Mouse (Mus musculus) embryo, embryonic 10.5 days (tissue): Measurements from ENCODE around the gene Olfr711.
A peak's percentile ranks its signal among the peaks of the same experiment; 100 is the strongest.
"Not testable (repeated sequence)": the region's sequence is repeated elsewhere in the genome, so short reads cannot be mapped to it uniquely, and the experiment has no call there.

ENCODE experiments used
- DNase-seq: peaks from one replicate; pipeline ENCODE4 v3.0.0-alpha.2; 2015; ENCODE audit warnings: low spot score

Olfr711 gene

DNA sequence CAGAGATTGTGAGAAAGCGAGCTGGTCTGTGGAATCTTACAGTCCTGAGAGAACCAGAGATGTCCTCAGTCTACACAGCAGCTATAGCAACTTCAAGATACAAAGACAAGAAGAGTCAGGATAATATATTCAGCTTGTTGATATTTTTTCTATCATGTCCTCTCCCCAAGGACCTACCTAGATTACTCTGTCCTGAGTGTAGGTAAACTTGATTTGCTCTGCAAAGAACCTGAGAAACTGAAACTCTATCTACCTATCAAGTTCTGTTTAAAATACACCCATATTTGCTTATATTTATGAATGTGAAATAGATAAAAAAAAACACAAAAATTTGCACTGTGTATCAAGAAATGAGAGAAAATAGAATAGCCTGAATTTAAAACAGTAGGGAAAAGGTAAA is at the start of gene Olfr711:
Gene Olfr711, minus strand, starts transcription at position 101 of the 400 bp plus-strand sequence.
- DNase-seq: no peak

DNA sequence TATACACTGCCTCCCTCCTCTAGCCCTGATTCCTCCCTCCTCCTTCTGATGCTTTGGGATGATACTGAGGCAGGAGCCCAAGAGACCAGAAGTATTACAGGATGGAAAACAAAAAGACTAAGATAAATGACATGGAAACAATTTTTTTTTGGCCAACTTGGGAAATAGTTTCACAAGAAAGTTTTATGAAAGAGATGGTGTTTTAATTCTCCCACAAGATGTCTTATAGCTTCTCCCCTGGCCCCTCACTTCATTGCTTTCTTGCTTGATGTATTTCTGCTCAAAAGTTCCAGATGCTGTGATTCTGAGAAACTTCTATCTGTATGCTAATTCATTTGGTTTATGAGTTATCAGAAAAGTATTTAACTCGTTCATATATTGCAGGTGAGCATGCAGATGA is 30.7 kb upstream of the Olfr711 start, which contains the start of gene Olfr2:
Gene Olfr2, minus strand, starts transcription at position 101 of the 400 bp plus-strand sequence.
- DNase-seq: no peak

DNA sequence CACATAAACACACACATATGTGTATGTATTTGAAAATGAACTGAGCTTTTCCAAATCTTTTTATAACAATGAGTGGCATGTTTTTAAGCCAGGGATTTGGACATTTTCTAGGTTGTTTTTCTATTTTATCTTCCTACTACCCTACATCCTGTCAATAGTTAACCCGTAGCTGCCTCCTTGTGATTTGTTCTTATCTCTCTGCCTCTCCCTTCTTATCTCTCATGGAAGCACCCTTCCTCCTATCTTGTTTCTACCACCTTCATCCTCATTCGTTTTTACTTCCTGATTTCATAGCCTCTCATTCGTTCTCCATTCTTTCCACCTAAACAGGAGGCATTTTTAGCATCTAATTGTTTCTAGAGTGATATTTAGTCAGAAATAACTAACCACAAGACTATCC is 28.9 kb upstream of the Olfr711 start:
- no peak for DNase-seq

DNA sequence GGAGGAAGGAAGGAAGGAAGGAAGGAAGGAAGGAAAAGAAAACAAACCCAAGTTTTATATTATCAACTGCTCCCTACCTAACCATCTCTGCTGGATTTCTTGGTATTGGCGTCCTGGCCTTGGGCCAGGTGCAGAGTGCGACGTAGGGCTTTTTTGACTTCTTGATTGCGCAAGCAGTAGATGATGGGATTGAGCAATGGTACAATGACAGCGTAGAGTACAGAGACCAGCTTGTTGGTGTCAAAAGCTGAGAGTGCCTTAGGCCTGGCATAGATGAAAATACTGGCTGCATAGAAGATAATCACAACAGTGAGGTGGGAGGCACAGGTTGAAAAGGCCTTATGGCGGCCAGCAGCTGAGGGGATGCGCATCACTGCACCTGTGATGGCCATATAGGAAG is 25.5 kb upstream of the Olfr711 start:
- no peak for DNase-seq

DNA sequence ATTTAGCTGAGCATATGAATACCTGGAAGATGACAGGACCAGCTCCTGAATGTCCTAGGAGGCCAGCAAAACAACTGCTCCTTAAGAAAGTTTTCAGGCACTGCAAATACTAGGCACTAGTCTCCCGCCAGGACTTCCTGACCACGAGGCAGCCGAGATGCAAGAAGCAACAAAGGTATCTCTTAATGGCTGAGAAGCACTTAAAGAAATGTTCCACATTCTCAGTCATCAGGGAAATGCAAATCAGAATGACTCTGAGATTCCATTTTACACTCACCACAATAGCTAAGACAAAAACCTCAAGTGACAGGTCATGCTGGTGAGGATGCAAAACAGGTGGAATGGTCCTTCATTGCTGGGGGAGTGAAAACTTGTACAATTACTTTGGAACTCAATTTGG is 10.0 kb upstream of the Olfr711 start:
- no peak for DNase-seq

DNA sequence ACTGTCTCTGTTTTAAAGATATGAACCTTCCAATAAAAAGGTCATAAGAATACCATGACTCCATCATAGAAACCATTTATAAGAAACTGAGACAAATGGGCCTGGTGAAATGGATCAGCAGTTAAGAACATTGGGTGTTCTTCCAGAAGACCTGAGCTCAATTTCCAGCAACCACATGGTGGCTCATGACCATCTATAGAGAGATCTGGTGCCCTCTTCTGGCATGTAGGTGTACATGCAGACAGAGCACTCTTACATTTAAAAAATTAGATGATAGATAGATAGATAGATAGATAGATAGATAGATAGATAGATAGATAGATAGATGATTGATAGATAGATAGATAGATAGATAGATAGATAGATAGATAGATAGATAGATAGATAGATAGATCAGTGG is 7.8 kb downstream of the Olfr711 start:
- peak; percentile 3 for DNase-seq

DNA sequence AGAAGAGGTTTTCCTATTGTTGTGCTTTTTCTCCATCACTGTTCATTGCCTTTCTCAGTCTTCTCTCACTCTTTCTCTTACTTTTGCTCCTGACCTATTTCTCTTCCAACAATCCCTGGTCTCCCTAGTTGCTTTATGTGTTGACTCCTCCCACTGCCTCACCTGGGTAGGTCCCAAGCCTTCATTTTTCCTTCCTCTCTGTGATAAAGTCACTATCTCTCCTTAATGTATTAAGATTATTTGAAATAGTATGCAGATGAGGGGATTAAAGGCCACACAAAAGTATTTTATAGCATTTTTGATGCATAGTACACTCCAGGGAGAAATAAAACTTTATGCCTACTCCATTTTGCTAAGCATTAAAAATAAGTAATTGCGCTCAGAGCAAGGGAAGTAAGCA is 11.4 kb downstream of the Olfr711 start, which contains the start of gene Olfr6:
Gene Olfr6, minus strand, starts transcription at position 101 of the 400 bp plus-strand sequence.
- DNase-seq: no peak

DNA sequence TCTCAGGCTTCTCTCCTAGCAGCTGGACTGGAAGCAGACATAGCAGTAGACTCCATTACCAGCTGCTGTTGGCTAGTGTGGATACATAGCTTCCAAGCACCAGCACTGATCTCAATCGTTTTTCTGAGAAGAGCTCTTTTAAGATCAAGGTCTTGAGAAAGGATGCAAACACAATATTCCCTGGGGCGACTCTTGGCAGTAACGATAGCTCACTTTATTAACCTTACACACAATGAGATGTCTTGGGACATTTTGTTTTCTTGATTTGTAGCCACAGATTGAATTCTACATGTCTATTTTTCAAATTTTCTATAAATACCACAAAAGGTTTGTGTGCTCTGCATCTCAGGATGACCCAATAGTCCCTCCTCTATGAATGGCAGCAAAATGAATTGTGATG is 27.0 kb downstream of the Olfr711 start, which contains the start of gene Olfr710:
Gene Olfr710, minus strand, starts transcription at position 101 of the 400 bp plus-strand sequence.
- DNase-seq: no peak

DNA sequence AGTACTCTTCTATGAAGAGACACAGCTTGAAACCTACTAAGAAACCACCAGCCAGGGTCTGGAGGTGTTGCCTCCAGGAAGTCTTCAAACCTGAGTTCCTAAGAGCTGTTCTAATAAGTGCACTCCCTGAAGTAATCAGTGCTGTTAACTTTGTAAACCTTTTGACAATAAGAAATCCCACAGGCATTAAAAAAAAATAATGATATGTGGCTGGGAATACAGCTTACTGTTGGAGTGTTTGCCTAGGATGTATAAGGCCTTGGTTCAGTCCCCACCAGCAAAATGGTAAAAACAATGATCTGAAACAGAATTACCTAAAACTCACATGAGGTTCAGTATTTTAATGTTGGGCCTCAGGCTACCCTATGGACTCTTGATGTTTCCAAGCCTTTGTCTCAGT is 43.1 kb downstream of the Olfr711 start, which contains the start of gene Olfr709-ps1:
Gene Olfr709-ps1, minus strand, starts transcription at position 101 of the 400 bp plus-strand sequence.
- no peak for DNase-seq

DNA sequence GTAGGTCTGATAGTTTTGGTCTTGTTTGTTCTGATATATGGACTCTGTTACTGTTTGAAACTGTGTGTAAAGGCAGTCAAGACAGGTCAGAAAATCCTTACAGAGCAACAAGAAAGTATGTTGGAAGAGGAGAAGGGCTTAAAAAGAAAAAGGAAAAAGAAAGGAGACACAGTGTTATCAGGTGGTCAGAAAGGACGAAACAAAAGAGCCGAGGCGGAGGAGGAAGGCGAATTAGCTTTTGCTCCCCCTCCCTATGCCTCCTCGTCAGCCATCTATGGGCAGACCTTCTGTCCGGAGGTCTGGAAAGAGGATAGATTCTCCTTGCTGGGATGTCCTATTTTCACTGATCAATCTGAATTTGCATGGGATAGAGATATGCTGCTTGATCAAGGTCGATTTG is 54.3 kb downstream of the Olfr711 start:
- DNase-seq: not testable (repeated sequence)
